Mouse (Mus musculus) skeletal muscle tissue, adult 2 months (tissue): Measurements from ENCODE around the gene Pex1.
"Not testable (repeated sequence)": the region's sequence is repeated elsewhere in the genome, so short reads cannot be mapped to it uniquely, and the experiment has no call there.

ENCODE experiments used
- DNase-seq: peaks from one replicate; pipeline ENCODE4 v3.0.0-alpha.2; 2012; ENCODE audit warnings: low read depth, low spot score

Gene Pex1

DNA sequence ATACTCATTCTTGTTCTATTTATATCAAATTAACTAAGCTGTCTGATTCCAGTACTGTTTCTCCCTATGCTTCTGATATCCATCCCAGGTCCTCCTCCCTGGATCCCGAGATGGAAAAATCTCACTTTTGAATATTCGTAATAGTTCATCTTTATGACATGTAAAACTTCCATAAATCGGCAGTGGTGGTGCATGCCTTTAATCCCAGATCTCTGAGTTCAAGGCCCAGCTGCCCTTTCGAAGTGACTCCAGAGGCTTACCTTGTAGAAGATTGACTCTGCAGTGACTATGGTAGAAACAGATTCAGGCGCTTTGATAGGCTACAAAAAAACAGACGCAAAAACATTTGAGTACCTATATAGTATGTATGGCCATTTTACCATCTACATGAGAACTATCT is 48.8 kb downstream of the Pex1 start:
- no peak for DNase-seq

GRCm38 (mm10) chr5:3645326-3645725 is 49.5 kb downstream of the Pex1 start:
- no peak for DNase-seq

- no peak for DNase-seq
Measured at GRCm38 (mm10) chr5:3646539-3646938, 50.7 kb downstream of the Pex1 start.

DNA sequence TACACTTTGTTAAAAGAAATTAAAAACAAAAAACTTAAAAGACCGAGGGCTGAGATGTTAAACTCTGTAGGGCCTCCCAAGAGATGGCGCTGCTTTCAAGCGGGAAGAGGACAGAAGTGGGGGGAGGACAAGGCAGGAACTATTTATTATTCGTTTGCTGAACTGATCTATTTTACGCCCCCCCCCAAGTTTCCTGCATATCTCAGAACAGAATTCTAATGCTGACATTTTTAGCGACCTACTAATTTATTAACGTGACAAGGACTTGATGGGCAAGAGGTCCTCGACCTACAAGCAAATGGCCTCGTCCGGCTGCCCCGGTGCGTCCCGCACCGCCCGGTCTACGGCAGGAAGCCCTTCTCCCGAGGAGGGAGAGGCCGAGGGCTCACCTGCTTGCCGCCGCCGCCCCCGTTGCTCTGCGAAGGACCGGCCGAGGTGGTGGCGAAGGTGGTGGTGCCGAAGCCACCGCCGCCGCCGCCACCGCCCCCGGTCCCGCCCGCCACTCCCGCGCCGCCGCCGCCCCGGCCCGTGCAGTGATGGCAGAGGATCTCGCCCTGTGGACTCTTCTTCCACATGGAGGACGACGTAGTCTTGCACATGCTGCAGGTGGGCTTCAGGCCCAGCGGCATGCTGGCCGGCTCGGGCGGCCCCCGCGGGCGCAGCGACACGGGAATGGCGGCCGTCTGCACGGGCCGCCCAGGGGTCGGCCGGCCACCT is 51.3 kb downstream of the Pex1 start:
- DNase-seq: peak; percentile 18

DNA sequence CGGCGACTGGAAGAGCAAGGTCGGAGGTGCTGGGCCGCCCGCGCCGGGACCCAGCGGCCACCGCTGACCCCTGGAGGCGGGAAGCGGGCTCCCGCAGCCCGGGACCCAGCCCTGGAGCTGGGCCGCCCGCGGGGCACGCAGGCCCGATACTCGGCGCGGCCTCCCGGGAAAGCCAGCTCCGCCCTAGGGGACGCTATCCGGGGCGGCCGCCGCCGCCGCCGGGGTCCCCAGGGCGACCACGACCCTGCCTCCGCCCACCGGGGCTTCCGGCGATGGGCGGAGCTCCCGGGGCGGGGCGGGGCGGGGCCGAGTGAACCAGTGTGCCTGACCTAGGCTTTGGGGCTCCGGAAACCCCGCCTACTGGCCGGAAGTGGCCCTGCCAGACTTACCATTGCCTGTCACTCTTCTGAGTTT is 51.8 kb downstream of the Pex1 start:
- peak; percentile 82 for DNase-seq

- DNase-seq: no peak
Measured at GRCm38 (mm10) chr5:3648206-3648848, 52.5 kb downstream of the Pex1 start.

DNA sequence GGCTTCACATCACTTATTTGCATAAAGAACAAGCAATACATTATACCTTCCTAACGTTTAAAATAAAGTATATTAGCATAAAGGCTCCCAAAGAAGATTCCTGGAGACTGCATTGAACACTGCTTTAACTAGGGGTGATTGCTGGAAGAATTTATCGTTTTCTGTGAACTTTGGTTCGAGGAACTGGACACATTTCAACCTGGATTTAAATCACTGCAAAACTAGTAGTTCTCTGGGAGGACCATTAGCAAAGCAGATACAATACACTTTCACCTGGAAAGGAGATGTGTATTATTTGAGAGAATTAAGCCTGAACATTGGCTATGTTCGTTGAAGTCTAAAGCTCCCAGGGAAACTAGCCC is 53.0 kb downstream of the Pex1 start:
- no peak for DNase-seq

DNA sequence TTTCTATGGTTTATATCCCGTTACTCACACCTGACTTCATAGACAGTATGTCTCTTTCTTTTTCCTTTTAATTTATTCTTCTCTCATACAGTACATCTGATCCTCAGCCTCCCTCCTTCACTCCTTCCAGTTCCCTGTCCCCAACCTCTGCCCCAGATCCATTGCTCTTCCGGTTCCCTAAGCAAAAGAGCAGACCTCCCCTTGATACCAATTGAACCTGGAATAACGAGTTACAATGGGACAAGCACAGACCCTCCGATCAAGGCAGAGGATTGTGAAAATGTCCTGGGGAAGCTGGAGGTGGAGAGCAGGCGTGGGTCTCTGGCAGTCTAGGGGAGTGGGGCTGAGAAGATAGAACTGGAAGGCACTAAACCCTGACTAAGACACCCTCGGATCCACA is 55.0 kb downstream of the Pex1 start, which contains the start of gene Tmbim7:
Gene Tmbim7, plus strand, starts transcription at position 301 of the 400 bp plus-strand sequence.
- no peak for DNase-seq

- no peak for DNase-seq
Measured at GRCm38 (mm10) chr5:3651621-3652020, 55.8 kb downstream of the Pex1 start.

- not testable (repeated sequence) for DNase-seq
Measured at GRCm38 (mm10) chr5:3652903-3653575, 57.2 kb downstream of the Pex1 start.

GRCm38 (mm10) chr5:3653801-3654200 is 57.9 kb downstream of the Pex1 start:
- DNase-seq: no peak

GRCm38 (mm10) chr5:3657085-3657484 is 61.2 kb downstream of the Pex1 start, which contains the start of gene Gatad1:
Gene Gatad1, minus strand, starts transcription at chr5:3657185.
- no peak for DNase-seq

DNA sequence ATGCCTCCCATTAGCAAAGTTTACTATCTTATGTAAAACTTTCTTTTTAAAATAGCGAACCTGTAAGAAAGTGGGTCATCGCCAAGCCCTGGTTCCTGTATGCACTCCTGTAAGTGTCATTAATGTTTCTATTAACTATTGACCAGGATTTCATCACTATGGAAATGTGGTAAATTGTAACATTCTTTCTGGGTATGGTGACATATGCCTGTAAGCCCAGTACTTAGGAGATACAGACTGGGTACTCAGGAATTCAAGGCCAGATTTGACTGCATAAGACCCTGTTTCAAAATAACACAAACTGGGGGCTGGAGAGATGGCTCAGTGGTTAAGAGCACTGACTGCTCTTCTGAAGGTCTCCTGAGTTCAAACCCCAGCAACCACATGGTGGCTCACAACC is 69.4 kb downstream of the Pex1 start:
- DNase-seq: no peak

GRCm38 (mm10) chr5:3666585-3666984 is 70.7 kb downstream of the Pex1 start:
- DNase-seq: no peak

DNA sequence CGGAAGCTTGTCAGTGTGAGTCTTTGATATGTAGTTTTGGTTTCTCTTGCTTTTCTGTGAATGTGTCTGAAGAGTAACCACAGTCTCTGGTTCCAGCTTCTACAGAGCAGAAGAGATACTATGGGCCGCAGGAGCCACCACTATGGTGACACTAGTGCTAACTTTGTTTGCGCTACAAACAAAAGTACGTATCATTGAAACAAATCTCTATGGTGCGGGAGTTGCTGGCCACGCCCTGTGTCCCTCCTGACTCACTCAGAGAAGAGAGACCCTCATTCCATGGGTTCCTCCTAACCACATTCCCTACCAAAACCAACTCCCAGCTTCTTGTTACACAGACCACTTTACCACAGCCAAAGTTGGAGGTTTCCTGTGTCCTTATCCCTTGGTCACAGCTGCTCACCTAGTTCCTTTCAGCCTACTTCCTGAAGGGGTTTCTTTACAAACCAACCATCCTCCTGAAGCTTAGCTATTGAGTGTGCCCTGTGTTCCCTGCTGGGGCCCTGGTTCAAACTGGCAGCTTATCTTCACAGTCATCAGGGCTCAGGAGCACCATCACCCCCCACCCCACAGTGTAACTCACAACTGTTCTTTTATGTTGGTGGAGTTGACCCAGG is 74.2 kb downstream of the Pex1 start:
- no peak for DNase-seq
